Mouse (Mus musculus) myocyte (in vitro differentiated cells): ENCODE measurements around the gene Plscr1.

Source experiments
- CEBPB ChIP-seq: IDR thresholded peaks from 2 replicates; pipeline ENCODE4 v1.6.1; 2011; ENCODE audit warnings: mild to moderate bottlenecking, moderate library complexity; ENCODE audit not compliant: poor library complexity, insufficient read depth, severe bottlenecking
- MAX ChIP-seq: IDR thresholded peaks from one replicate; pipeline ENCODE4 v1.6.1; 2011; ENCODE audit warnings: low read depth, mild to moderate bottlenecking, control low read depth
- MYOD1 ChIP-seq, 3 experiments: IDR thresholded peaks; one replicate each; pipeline ENCODE4 v1.6.1; 2011; ENCODE audit warnings: control low read depth in 2 of 3, low read depth in 2 of 3, mild to moderate bottlenecking in 2 of 3, moderate library complexity in 1 of 3; ENCODE audit not compliant: insufficient read length in 2 of 3, control insufficient read depth in 1 of 3
- MYOG ChIP-seq, 3 experiments: IDR thresholded peaks; one replicate each; pipeline ENCODE4 v1.6.1; 2011; ENCODE audit warnings: control low read depth in 2 of 3, low read depth in 2 of 3, mild to moderate bottlenecking in 2 of 3; ENCODE audit not compliant: insufficient read length in 2 of 3, control insufficient read depth in 1 of 3, insufficient read depth in 1 of 3
- POLR2A ChIP-seq: IDR thresholded peaks from one replicate; pipeline ENCODE4 v1.6.1; 2011; ENCODE audit warnings: low read depth, mild to moderate bottlenecking, control low read depth, moderate library complexity; ENCODE audit not compliant: insufficient read length
- POLR2AphosphoS2 ChIP-seq: IDR thresholded peaks from one replicate; pipeline ENCODE4 v1.6.1; 2011; ENCODE audit warnings: low read depth, control low read depth; ENCODE audit not compliant: insufficient read length
- SRF ChIP-seq: IDR thresholded peaks from one replicate; pipeline ENCODE4 v1.6.1; 2011; ENCODE audit warnings: low read depth; ENCODE audit not compliant: control insufficient read depth, insufficient read length
- TCF12 ChIP-seq: IDR thresholded peaks from one replicate; pipeline ENCODE4 v1.6.1; 2011; ENCODE audit warnings: mild to moderate bottlenecking, control low read depth; ENCODE audit not compliant: poor library complexity, insufficient read depth, severe bottlenecking

DNA sequence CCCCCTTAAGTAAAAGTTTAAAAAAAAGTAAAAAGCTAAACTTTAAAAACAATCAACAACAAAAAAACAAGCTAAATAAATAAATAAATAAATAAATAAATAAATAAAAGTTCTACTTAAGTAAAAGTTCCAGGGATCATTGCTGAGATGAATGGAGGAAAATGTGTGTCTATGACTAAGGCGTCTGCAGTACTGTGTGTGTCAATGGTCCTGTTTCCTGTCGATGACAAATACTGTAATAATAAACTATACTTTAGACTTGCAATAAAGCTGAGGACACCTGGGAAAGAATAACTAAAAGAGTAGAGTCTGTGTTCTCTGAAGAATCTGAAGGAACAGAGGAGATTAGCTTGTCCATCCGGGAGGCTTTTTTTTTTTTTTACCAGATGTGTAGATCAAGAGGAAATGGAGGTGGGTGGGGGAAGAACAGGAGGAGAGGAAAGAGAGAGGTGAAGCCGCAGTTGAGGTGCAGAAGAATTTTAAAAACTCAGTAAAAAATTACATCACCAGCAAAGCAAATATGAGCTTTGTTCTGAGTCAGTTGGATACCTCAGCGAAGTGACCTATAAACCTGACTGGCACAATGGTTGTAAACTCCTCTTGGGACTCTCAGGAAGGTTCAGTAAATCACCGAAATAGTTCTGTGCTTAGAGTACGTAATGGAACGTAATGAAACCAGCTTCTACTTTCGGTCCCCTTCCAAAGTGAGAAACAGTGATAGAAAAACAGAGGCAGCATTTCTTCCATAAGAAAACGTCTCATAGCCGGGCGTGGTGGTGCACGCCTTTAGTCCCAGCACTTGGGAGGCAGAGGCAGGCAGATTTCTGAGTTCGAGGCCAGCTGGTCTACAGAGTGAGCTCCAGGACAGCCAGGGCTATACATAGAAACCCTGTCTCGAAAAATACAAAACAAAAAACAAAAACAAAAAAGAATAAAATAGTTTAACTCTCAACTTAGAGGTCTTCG lies 20.4 kb upstream of the Plscr1 start:
- TF ChIP-seq CEBPB (no peak), POLR2A (no peak), POLR2AphosphoS2 (no peak), MYOD1 (IDR thresholded peaks at IDR 0.05; ENCODE audit: control insufficient read depth in 1 of 3, insufficient read length in 2 of 3, low read depth in 2 of 3) (no peak), TCF12 (no peak), MYOG (IDR thresholded peaks at IDR 0.05; ENCODE audit: control insufficient read depth in 1 of 3, insufficient read depth in 1 of 3, insufficient read length in 2 of 3, low read depth in 2 of 3) (no peak), SRF (no peak), MAX (no peak)
